Mouse (Mus musculus): Measurements from ENCODE around the gene Fxyd4. TPM values are rescaled to one million over a fixed set of nuclear protein-coding genes. Genes with fewer than 3 reads are reported as not detected.
A peak's percentile ranks its signal among the peaks of the same experiment; 100 is the strongest.

Gene Fxyd4
- polyA plus RNA-seq, 1 experiment from 2014 or later = 0.20 TPM

DNA sequence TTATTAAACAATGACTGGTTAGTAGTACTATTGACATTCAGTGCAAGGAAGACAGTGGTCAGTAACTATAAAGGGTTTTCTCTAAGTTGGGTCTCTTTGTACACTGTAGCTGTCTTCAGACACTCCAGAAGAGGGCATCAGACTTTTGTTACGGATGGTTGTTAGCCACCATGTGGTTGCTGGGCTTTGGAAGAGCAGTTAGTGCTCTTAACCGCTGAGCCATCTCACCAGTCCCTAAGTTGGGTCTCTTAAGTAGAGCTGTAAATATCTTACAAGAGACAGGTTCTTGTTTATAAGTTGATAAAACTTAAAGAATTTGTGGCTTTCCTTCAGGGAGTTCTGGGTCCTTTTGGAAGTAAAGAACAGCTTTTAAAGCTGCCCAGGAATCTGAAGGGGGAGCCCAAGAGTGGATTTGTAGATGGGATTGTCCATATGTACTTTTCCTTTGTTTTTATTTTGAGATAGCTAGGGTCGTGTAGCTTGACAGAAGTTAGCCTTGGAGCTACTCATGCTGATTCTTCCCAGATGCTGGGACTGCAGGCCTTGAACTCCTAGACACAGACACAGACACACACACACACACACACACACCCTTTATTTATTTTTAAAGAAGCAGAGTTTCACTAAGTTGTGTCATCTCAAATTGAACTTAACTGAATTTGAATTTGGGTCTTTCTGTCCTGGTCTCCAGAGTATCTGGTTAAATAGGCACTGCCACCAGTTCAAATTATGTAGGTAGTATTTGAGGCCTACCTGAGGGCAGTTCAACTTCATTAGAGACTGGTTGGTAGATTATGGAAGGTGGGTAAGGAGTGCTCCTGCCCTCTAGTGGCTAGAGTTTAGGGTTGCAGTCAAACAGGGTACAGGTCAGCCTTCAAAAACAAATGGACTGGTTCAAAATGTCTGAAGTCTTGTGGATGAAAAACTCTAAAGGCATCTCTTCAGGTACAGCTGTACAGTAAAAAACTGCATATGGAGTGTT, 16.5 kb downstream of the Fxyd4 start:
- H3K9ac ChIP-seq (replicated peaks) = no peak overlapping the region; the same call in 1 of the 2 replicates
- H3K9me3 ChIP-seq (ENCODE audit: low read length) = no peaks in the 10 kb centered on the region
- WGBS (ENCODE audit: insufficient replicate concordance) = 38% methylated on average over 3 of the region's 3 CpGs
- DNase-seq (peak; percentile 55), ATAC-seq (no peak)
- peak overlapping the region; percentile 34; the same call in 1 of the 2 replicates for H3K27ac ChIP-seq (ENCODE audit: low read depth)
- peaks cover 49% of the 10 kb centered on the region for H3K36me3 ChIP-seq (replicated peaks; ENCODE audit: insufficient read depth, low read length)
- peaks cover 24% of the 10 kb centered on the region for H3K4me1 ChIP-seq (ENCODE audit: insufficient read depth)
- H3K27me3 ChIP-seq (ENCODE audit: insufficient read depth, low read length) = no peaks in the 10 kb centered on the region
- H3K4me2 ChIP-seq (ENCODE audit: low read depth, low read length) = peak overlapping the region; percentile 80
- H3K4me3 ChIP-seq (ENCODE audit: low read depth, low read length) = 0 out of 2 replicates have a peak overlapping the region, but pooled peaks have one; percentile 80
- peak; percentile 97 for TF ChIP-seq CTCF (IDR thresholded peaks at IDR 0.05; ENCODE audit: low read depth)
- no peak for TF ChIP-seq EP300 (IDR thresholded peaks at IDR 0.05; ENCODE audit: low read depth)

DNA sequence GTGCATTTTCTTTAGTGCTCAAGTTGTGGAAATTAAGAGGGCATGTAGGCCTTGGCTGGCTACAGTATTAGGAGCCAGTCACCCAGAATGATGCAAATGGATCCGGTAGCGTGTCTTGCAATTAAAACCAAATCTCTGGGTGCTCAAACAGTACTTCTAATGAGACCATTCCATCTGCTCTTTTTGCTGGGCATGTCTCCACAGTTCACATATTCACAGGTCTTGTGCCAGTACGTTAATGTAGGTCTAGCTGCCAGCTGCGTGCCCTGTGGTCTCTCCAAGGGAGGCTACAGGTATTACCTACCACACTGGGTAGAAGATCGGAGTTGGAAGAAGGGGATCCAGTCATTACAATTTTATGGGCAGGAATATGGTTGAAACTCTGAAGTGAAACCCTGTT, 19.4 kb downstream of the Fxyd4 start:
- Histone ChIP-seq H3K4me3 (ENCODE audit: low read depth, low read length) (peak overlapping the region; percentile 80), H3K4me2 (ENCODE audit: low read depth, low read length) (peak overlapping the region; percentile 80), H3K27me3 (ENCODE audit: insufficient read depth, low read length) (no peaks in the 10 kb centered on the region), H3K27ac (ENCODE audit: low read depth) (peak overlapping the region; percentile 99), H3K9ac (replicated peaks) (peak overlapping the region; percentile 86), H3K9me3 (ENCODE audit: low read length) (no peaks in the 10 kb centered on the region), H3K4me1 (ENCODE audit: insufficient read depth) (peaks cover 36% of the 10 kb centered on the region), H3K36me3 (replicated peaks; ENCODE audit: insufficient read depth, low read length) (peaks cover 38% of the 10 kb centered on the region)
- DNase-seq (no peak), ATAC-seq (no peak)
- no peak for TF ChIP-seq EP300 (IDR thresholded peaks at IDR 0.05; ENCODE audit: low read depth)
- TF ChIP-seq CTCF (IDR thresholded peaks at IDR 0.05; ENCODE audit: low read depth) = no peak
- 11% methylated on average over 5 of the region's 5 CpGs for WGBS (ENCODE audit: insufficient replicate concordance)

DNA sequence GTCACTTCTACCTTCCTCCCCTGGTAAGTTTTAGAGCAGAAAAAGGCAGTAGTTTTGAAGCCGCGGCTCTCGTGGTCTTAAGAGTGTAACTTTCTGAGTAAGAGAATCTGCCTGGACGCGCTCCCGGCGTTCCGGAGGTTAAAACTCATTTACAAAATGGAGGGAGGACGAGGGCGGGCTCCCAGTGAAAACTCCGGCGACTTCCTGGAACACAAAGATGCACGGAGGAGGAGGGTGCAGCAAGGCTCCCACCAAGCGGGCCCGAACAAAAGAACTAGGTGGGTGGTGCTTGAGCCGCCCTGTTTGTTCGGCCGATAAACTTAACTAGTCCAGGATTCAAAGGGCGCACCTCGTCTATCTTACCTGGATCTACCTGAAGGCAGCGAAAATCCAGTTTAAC, 19.9 kb downstream of the Fxyd4 start:
- peak overlapping the region; percentile 99 for H3K27ac ChIP-seq (ENCODE audit: low read depth)
- H3K4me1 ChIP-seq (ENCODE audit: insufficient read depth) = peaks cover 36% of the 10 kb centered on the region
- 1% methylated on average over 21 of the region's 21 CpGs for WGBS (ENCODE audit: insufficient replicate concordance)
- 0 out of 2 replicates have a peak, but pooled peaks have one; percentile 9 for TF ChIP-seq EP300 (IDR thresholded peaks at IDR 0.05; ENCODE audit: low read depth)
- no peak for TF ChIP-seq CTCF (IDR thresholded peaks at IDR 0.05; ENCODE audit: low read depth)
- DNase-seq = peak; percentile 75
- H3K9ac ChIP-seq (replicated peaks) = peak overlapping the region; percentile 86
- peaks cover 34% of the 10 kb centered on the region for H3K36me3 ChIP-seq (replicated peaks; ENCODE audit: insufficient read depth, low read length)
- H3K9me3 ChIP-seq (ENCODE audit: low read length) = no peaks in the 10 kb centered on the region
- ATAC-seq = peak; percentile 25
- peak overlapping the region; percentile 80 for H3K4me3 ChIP-seq (ENCODE audit: low read depth, low read length)
- peak overlapping the region; percentile 80 for H3K4me2 ChIP-seq (ENCODE audit: low read depth, low read length)
- H3K27me3 ChIP-seq (ENCODE audit: insufficient read depth, low read length) = no peaks in the 10 kb centered on the region

DNA sequence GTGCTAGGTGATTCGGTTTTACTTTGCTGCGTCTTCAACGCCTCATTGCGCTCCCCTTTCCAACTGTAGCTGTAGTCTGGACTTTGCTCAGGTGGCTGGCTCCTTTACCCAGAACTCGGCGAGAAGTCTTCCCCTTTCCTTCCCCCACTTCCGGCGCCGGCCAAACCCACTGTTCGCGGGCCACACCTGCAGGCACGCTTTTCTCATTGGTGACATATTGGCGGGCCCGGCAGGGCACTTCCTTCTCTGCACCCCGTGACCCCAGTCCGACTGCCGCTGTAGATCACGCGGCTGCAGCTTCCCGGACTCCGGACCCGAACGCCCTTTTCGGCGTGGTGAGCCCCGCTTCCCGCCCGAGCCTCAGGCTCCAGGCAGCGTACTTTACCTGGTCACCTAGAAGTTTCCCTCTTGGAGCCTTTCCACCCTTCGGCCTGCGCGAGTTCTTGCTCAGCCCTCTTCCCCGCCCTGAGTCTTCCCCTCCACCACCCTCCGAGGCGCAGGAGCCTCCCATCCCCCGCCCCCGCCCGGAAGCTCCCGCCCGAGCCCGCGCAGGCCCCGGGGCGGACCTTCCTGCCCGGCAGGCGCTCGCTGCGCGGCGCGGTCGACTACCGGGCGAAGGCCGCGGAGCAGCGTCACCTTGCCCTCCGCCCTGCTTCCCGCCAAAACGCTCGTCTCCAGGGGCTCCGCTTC, 20.6 kb downstream of the Fxyd4 start:
- Histone ChIP-seq H3K4me1 (ENCODE audit: insufficient read depth) (peaks cover 36% of the 10 kb centered on the region), H3K9me3 (ENCODE audit: low read length) (no peaks in the 10 kb centered on the region), H3K27ac (ENCODE audit: low read depth) (peak overlapping the region; percentile 99), H3K4me3 (ENCODE audit: low read depth, low read length) (peak overlapping the region; percentile 80), H3K36me3 (replicated peaks; ENCODE audit: insufficient read depth, low read length) (peaks cover 27% of the 10 kb centered on the region), H3K9ac (replicated peaks) (peak overlapping the region; percentile 86), H3K4me2 (ENCODE audit: low read depth, low read length) (peak overlapping the region; percentile 80), H3K27me3 (ENCODE audit: insufficient read depth, low read length) (no peaks in the 10 kb centered on the region)
- TF ChIP-seq CTCF (IDR thresholded peaks at IDR 0.05; ENCODE audit: low read depth) (no peak), EP300 (IDR thresholded peaks at IDR 0.05; ENCODE audit: low read depth) (peak; percentile 79)
- WGBS (ENCODE audit: insufficient replicate concordance) = 2% methylated on average over 61 of the region's 62 CpGs
- ATAC-seq = peak; percentile 95
- peak; percentile 93 for DNase-seq

DNA sequence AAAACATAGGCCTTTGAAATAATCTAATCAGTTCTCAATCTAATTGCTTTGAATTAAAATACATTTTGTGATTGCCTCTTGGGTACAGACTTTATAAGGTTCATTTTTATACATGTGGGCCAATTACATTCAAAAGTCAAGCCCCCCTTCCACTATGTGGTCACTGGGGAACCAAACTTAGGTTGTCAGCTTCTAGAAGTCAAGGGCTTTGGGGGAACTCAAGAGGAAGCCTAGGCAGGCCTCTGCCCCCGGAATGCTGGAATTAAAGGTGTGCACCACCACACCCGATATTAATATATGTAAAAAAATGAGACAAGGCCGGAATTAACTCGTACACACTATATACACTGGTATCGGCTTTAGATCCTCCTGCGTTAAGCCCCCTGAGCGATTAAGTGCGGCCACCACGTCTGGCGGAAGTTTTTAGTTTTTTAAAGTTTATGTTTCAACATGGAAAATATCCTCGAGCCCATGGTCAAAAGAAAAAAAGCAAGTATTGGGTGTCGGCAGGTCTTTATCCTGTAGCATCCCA, 21.2 kb downstream of the Fxyd4 start:
- TF ChIP-seq CTCF (IDR thresholded peaks at IDR 0.05; ENCODE audit: low read depth) (no peak), EP300 (IDR thresholded peaks at IDR 0.05; ENCODE audit: low read depth) (no peak)
- H3K9ac ChIP-seq (replicated peaks) = peak overlapping the region; percentile 86
- H3K36me3 ChIP-seq (replicated peaks; ENCODE audit: insufficient read depth, low read length) = peaks cover 23% of the 10 kb centered on the region
- H3K4me3 ChIP-seq (ENCODE audit: low read depth, low read length) = peak overlapping the region; percentile 80
- peak overlapping the region; percentile 99 for H3K27ac ChIP-seq (ENCODE audit: low read depth)
- H3K9me3 ChIP-seq (ENCODE audit: low read length) = no peaks in the 10 kb centered on the region
- no peak for ATAC-seq
- peaks cover 39% of the 10 kb centered on the region for H3K4me1 ChIP-seq (ENCODE audit: insufficient read depth)
- peak overlapping the region; percentile 80 for H3K4me2 ChIP-seq (ENCODE audit: low read depth, low read length)
- no peak for DNase-seq
- no peaks in the 10 kb centered on the region for H3K27me3 ChIP-seq (ENCODE audit: insufficient read depth, low read length)
- 1% methylated on average over 12 of the region's 12 CpGs for WGBS (ENCODE audit: insufficient replicate concordance)

DNA sequence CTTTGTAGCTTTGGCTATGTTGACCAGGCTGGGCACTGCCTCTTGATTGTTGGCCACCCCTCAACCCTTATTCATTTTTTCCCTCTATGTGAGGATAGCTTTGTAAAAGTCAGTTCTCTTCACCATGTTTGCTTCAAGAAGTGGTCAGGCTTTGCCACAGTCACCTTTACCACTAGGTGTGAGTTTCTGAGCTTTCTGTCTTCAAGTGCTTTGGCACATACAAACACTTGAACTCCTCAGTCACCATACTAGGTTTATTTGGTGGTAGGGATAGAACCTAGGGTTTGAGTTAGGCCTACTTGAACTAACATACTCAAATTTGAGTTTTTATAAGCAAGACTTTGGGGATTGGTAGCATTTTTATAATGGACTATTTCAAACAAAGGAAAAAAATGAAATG, 23.0 kb downstream of the Fxyd4 start:
- Histone ChIP-seq H3K36me3 (replicated peaks; ENCODE audit: insufficient read depth, low read length) (peaks cover 7% of the 10 kb centered on the region), H3K27ac (ENCODE audit: low read depth) (peak overlapping the region; percentile 7; the same call in 1 of the 2 replicates), H3K9ac (replicated peaks) (no peak overlapping the region), H3K9me3 (ENCODE audit: low read length) (no peaks in the 10 kb centered on the region), H3K4me1 (ENCODE audit: insufficient read depth) (peaks cover 41% of the 10 kb centered on the region), H3K4me3 (ENCODE audit: low read depth, low read length) (no peak overlapping the region), H3K4me2 (ENCODE audit: low read depth, low read length) (no peak overlapping the region), H3K27me3 (ENCODE audit: insufficient read depth, low read length) (no peaks in the 10 kb centered on the region)
- TF ChIP-seq EP300 (IDR thresholded peaks at IDR 0.05; ENCODE audit: low read depth) (no peak), CTCF (IDR thresholded peaks at IDR 0.05; ENCODE audit: low read depth) (no peak)
- ATAC-seq (no peak), DNase-seq (no peak)

Measured in liver, postnatal 0 days (tissue).